ENCODE assay signal across 25 mouse cellular contexts in the genomic region with DNA sequence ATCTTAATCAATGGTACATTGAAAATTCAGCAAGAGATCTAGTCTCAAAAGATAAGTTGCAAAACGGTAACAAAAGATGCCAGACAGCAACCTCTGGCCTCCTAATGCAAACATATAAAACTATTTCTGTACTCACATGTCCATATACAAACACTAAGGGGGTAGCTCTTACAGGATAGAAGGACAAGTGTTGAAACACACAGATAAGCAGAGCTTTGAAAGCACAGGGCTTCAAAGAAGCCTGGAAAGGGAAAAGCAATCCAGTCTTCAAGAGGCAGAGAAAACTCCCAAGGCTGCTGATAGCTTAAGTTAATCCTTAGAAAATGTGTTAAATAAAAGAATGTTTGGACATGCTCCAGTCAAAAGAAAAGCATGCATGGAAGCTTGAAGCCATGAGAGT.
"Had no signal": no experiment of that assay in that cellular context is flagged by ENCODE, and none has a peak within 500 bp of the region (broad histone marks: within the 10 kb centered on the region; RNA-seq: fewer than 3 reads in every experiment).

No protein-coding gene starts in this region.

- H3K36me3 ChIP-seq: heart, embryonic 13.5 days; heart, embryonic 15.5 days; hindbrain, embryonic 13.5 days; hindbrain, embryonic 15.5 days; kidney, embryonic 15.5 days; limb, embryonic 13.5 days; limb, embryonic 15.5 days had no signal

- H3K4me2 ChIP-seq: heart, embryonic 11.5 days; heart, embryonic 13.5 days; heart, embryonic 15.5 days; hindbrain, embryonic 13.5 days; hindbrain, embryonic 15.5 days; kidney, embryonic 15.5 days; limb, embryonic 13.5 days; limb, embryonic 15.5 days had no signal

- ATAC-seq: hindbrain, postnatal 0 days; intestine, embryonic 16.5 days had no signal

- H3K27ac ChIP-seq: heart, adult 2 months; heart, embryonic 13.5 days; heart, embryonic 15.5 days; hindbrain, embryonic 13.5 days; hindbrain, embryonic 15.5 days; hindbrain, postnatal 0 days; kidney, embryonic 15.5 days; kidney, postnatal 0 days; limb, embryonic 13.5 days; limb, embryonic 15.5 days had no signal

- DNase-seq: gastrocnemius, postnatal 14 days; gastrocnemius, postnatal 36 days; heart, adult 11 months; heart, adult 2 months; heart, postnatal 14 days; heart, postnatal 36 days; kidney, adult 11 months; kidney, adult 2 months; kidney, adult 9 months; kidney, postnatal 14 days; kidney, postnatal 36 days; layer of hippocampus, adult 9-11 months; layer of hippocampus, postnatal 36 days; left cerebral cortex, postnatal 4 days had no signal

- H3K4me3 ChIP-seq: heart, adult 2 months; heart, embryonic 13.5 days; heart, embryonic 15.5 days; hindbrain, embryonic 13.5 days; hindbrain, embryonic 15.5 days; kidney, embryonic 15.5 days; limb, embryonic 13.5 days; limb, embryonic 15.5 days had no signal

- H3K27me3 ChIP-seq: heart, embryonic 13.5 days; heart, embryonic 15.5 days; hindbrain, embryonic 13.5 days; hindbrain, embryonic 15.5 days; kidney, embryonic 15.5 days; limb, embryonic 13.5 days; limb, embryonic 15.5 days had no signal

- H3K9ac ChIP-seq: heart, embryonic 13.5 days; heart, embryonic 15.5 days; hindbrain, embryonic 13.5 days; hindbrain, embryonic 15.5 days; kidney, embryonic 15.5 days; limb, embryonic 13.5 days; limb, embryonic 15.5 days had no signal

- H3K9me3 ChIP-seq: heart, embryonic 13.5 days; heart, embryonic 15.5 days; hindbrain, embryonic 13.5 days; hindbrain, embryonic 15.5 days; kidney, embryonic 15.5 days; limb, embryonic 13.5 days; limb, embryonic 15.5 days had no signal

- H3K4me1 ChIP-seq: heart, embryonic 15.5 days; hindbrain, embryonic 13.5 days; hindbrain, embryonic 15.5 days; kidney, embryonic 15.5 days; limb, embryonic 13.5 days; limb, embryonic 15.5 days had no signal
